Mouse (Mus musculus) bone marrow macrophage, adult 2 months (primary cell): ENCODE results near the gene Foxo3. TPM values are rescaled to one million over a fixed set of nuclear protein-coding genes. Genes with fewer than 3 reads are reported as not detected.

Experiments used
- H3K27ac ChIP-seq: 2 replicates; pipeline ENCODE4 v1.5.1; 2012; ENCODE audit warnings: low read depth, low read length; ENCODE audit not compliant: insufficient read depth
- H3K4me1 ChIP-seq: 2 replicates; pipeline ENCODE4 v1.6.1; 2012; ENCODE audit warnings: low read length; ENCODE audit not compliant: control insufficient read depth, insufficient read depth
- H3K4me3 ChIP-seq: 2 replicates; pipeline ENCODE4 v1.5.1; 2012; ENCODE audit warnings: mild to moderate bottlenecking, low read length, moderate library complexity; ENCODE audit not compliant: insufficient read depth
- CTCF ChIP-seq: IDR thresholded peaks from 2 replicates; pipeline ENCODE4 v1.5.1; 2012; ENCODE audit warnings: low read depth, mild to moderate bottlenecking, low read length, moderate library complexity
- POLR2A ChIP-seq: IDR thresholded peaks from 2 replicates; pipeline ENCODE4 v1.6.1; 2012; ENCODE audit warnings: mild to moderate bottlenecking, low read depth, low read length, borderline replicate concordance
- polyA plus RNA-seq: library from polyadenylated mRNA; stranded (reverse); fragments of >200 nt; gene quantifications from 2 replicates; pipeline ENCODE4 v1.2.4, GENCODE M21; 2012; ENCODE audit not compliant: missing spikeins, insufficient read depth, insufficient read length

Foxo3 gene
- polyA plus RNA-seq, 1 experiment, result 39.7 TPM

DNA sequence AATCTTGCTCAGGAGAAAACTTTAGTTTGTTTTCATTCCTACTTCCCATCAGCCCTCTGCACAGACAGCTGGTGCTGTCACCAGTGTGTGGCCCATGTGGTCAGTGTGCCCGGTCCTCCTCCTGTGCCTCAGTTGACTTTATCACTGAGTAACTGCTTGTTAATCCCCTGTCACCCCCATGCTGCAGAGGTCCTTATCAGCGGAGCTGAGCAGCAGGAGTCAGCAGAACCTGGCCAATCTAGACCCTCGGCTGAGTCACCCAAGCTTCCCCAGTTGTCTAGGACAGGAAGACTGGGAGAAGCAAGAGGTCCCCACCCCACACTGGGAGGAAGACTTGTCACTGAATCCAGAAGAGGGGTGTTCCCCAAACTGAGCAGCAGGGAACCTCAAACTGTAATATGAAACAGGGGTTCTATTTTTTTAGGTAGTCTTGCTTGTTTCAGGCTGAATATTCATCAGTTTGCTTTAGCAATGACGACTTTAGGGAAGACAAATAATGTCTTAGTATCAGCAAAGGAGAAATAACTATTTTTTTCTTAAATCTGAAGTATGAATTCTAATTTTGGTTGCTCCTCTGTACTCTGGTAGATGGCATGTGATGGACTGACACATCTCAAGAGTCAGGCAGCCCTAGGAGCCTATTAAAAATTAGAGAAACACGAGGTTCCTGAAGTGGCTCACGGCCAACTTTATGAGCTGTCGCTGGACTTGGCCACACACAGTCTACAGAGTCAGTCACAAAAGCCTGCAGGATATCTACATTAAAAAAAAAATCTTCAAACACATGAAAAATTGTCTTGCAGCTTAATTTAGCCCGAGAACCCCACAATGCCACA lies 31.9 kb downstream of the Foxo3 start:
- H3K4me1 ChIP-seq, result peaks cover 56% of the 10 kb centered on the region

DNA sequence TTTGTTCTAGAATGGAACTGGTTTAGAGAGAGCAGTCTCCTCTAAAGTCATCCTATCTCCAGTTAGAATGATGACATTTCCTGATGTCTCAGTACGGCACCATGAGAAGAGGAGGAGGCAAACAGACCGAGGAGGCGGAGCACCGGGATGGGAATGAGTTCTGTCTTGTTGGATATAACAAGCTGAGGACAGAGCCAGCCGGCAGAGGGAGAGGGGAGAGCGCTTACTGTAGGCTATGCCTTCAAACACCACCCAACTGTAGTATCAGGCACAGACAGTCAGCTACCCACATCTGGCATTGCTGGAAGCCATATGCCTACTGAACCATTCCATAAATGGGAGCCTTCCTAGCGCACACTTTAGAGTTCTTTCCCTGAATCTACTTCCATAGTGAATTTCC lies 32.6 kb downstream of the Foxo3 start:
- peaks cover 52% of the 10 kb centered on the region for H3K4me1 ChIP-seq
- TF ChIP-seq CTCF (no peak), POLR2A (no peak)
- H3K4me3 ChIP-seq, result no peak overlapping the region
- peak overlapping the region; percentile 48; the same call in 1 of the 2 replicates for H3K27ac ChIP-seq

More for the DNA sequence above, 31.9 kb downstream of the Foxo3 start:
- H3K27ac ChIP-seq, result peak overlapping the region; percentile 51
- TF ChIP-seq CTCF (no peak), POLR2A (no peak)
- H3K4me3 ChIP-seq, result no peak overlapping the region

DNA sequence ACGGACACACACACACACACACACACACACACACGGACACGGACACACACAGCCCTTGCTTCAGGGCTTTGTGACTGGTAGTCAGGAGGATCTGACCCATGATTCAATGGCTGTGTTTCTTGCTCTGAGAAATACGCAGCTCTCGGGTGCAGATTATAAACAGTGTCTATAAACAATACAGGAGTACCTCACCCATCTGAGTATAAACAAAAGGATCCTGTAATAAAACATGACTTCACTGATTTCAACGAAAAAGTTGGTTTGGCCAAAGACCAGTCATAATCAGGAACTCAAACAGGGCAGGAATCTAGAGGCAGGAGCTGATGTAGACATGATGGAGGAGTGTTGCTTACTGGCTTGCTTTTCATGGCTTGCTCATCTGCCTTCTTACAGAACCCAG lies 34.1 kb downstream of the Foxo3 start:
- Histone ChIP-seq H3K27ac (no peak overlapping the region), H3K4me1 (peaks cover 46% of the 10 kb centered on the region), H3K4me3 (no peak overlapping the region)
- TF ChIP-seq CTCF (no peak), POLR2A (no peak)

DNA sequence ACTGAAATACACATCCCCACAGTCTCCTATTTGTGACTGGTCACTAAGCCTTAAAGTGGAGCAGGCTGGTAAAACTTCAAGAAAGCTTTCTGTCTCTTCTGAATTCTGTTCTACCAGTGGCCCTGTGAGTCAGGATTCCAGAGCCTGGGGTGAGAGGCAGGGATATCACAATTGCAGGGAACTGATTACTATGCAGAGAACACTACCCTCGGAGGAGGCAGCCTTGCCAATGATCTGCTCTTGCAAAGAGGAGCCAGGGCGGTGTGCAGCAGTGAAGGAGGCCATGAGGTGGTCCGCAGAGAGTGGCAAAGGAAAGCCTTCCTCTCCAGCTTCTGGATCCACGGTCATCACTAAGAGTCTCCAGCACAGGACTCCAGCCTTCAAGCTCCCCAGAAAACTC lies 34.8 kb downstream of the Foxo3 start:
- Histone ChIP-seq H3K4me1 (peaks cover 39% of the 10 kb centered on the region), H3K27ac (no peak overlapping the region), H3K4me3 (no peak overlapping the region)
- no peak for TF ChIP-seq CTCF

DNA sequence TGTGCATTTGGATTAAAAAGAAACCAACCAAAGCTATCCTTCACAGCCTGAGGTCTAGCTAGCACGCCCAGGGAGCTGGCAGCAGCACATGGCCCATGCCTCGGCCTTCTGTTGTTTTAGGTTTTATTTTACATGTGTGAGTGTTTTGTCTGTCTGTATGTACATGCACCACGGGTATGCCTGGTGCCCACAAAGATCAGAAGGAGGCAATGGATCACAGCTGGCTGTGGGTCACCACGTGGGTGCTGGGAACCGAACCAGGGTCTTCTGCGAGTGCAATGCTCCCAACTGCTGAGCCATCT lies 36.8 kb downstream of the Foxo3 start:
- TF ChIP-seq POLR2A, result no peak
- no peak for TF ChIP-seq CTCF
- H3K4me1 ChIP-seq, result peaks cover 20% of the 10 kb centered on the region

DNA sequence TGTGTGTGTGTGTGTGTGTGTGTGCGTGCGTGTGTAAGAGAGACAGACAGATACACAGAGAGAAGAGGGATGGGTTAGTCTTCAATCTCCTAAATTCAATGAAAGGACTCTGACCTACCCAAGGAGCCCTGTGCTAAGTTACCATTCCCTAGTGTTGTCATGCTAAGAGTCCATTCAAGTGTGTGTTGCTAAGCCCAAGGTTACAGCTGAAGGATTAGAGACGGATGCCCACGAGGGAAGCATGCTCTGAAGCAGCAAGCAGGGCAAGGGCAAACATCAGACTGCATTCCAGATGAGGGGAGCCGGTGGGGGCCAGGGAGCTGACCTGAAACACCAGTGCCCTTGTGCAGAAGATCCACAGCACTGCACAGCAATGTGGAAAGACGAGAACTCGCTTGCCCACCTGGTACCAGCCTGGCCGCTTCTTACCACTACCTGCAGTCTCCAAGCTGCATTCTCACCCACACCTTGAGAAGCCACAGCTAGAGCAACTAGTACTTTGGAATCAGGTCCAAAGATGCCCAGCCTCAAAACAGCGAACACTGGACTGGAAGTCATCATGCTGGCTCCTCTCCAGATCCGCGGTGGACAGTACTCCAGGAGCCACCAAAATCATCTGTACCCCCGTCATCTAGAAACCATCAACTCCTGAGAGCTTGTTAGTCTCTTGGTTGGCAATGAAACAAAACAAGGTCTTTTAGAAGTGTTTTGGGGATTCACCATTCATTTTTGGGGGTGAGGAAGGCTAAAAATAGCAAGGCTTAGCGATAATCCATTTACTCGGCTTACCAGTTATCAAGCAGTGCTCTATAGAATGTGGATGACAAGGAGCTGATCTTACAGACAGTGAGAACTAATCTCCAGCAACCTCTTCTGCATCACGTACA lies 37.4 kb downstream of the Foxo3 start:
- no peak for TF ChIP-seq CTCF
- TF ChIP-seq POLR2A, result no peak
- H3K4me1 ChIP-seq, result peaks cover 15% of the 10 kb centered on the region
- no peak overlapping the region for H3K27ac ChIP-seq
- no peak overlapping the region for H3K4me3 ChIP-seq

More for the DNA sequence above, 36.8 kb downstream of the Foxo3 start:
- Histone ChIP-seq H3K27ac (no peak overlapping the region), H3K4me3 (no peak overlapping the region)

DNA sequence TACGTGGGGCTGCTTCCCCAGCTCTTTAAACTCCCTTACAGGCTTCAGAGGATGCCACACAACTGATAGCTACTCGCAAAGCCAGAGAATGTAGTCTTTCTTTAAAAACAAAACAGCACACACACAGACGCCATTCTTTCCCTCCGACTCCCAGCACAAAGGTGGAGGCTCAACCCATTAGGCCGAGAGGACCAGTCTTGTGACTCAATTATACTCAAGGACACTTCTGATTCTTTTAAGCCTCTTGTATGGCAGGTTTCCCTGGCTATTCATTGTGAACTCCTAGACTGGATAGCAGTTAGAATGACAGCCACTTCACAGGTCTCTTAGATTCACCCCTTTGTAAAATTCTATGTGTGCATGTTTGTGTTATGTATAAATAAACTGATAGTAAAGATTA lies 38.3 kb downstream of the Foxo3 start:
- no peak overlapping the region for H3K27ac ChIP-seq
- no peak for TF ChIP-seq CTCF
- no peak for TF ChIP-seq POLR2A
- H3K4me1 ChIP-seq, result peaks cover 6% of the 10 kb centered on the region
- H3K4me3 ChIP-seq, result no peak overlapping the region

DNA sequence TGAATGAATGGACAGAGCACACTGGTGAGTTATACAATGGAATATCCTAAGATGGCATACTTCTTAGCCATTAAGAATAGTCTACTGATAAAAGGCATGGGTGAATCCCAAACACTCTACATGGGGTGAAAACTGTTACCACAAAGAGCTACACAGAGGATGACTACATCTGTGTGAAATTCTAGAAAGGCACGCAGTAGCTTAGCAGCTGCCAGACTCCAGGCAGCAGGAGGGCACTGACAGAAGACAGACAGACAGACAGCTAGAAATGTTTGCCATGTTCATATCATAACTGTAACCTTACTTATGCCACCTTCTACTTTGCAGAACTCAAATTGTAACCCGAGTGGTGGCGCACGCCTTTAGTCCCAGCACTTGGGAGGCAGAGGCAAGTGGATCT lies 39.0 kb downstream of the Foxo3 start:
- Histone ChIP-seq H3K27ac (no peak overlapping the region), H3K4me3 (no peak overlapping the region), H3K4me1 (peaks cover 7% of the 10 kb centered on the region)
- TF ChIP-seq POLR2A (no peak), CTCF (no peak)

DNA sequence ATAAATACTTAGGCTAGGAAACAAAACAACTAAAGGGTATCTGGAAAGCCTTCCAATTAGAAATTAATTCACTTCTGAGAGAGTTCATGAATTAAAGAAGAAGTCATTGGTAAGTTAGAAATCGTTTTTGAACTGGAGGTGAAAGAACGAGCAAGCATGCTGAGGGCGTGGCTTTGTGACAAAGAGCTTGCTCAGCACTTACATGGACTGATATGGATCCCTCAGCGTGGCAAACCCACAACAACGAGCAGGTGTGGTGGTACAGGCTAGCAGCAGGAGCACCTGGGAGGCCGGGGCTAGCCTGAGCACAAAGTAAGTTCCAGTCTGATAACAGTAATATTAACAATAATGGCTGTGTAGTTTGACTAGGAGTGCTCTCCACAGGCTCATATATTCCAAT lies 41.2 kb downstream of the Foxo3 start:
- Histone ChIP-seq H3K27ac (no peak overlapping the region), H3K4me1 (peaks cover 25% of the 10 kb centered on the region), H3K4me3 (no peak overlapping the region)
- TF ChIP-seq CTCF, result no peak

DNA sequence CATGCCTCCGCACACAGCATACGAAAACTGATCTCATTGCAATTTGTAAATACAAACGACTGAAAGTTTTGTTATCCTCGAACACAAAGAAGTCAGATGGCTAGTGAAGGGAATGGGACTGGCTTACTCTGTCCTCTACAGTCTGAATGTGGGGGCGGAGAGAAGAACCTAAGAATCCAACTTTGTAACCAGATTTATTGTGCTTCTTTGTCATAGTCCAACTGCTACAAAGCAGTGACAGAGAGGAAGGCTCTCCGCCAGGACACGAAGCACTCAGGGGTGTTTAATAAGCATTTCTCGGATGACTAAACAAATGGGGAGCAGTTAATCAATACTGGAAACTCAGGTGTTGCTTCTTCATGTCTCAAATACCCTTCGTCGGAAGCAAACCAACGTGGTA lies 43.6 kb downstream of the Foxo3 start:
- Histone ChIP-seq H3K27ac (no peak overlapping the region), H3K4me3 (no peak overlapping the region), H3K4me1 (peaks cover 32% of the 10 kb centered on the region)
- no peak for TF ChIP-seq POLR2A
- no peak for TF ChIP-seq CTCF
